Mouse (Mus musculus) midbrain, embryonic 15.5 days (tissue): ENCODE data around the gene Gm37240. TPM values are rescaled to one million over a fixed set of nuclear protein-coding genes. Genes with fewer than 3 reads are reported as not detected.
A peak's percentile ranks its signal among the peaks of the same experiment; 100 is the strongest.

Experiments used
- ATAC-seq: fragments of 200-750 bp; cut with Nextera tagmentation; replicated peaks from 2 replicates; pipeline ENCODE4 v1.8.0; 2017; ENCODE audit warnings: moderate TSS enrichment
- H3K27ac ChIP-seq: fragments of 300-500 bp; sonication (generic); 2 replicates; pipeline ENCODE4 v1.5.1; 2015; ENCODE audit warnings: mild to moderate bottlenecking, inconsistent platforms
- H3K27me3 ChIP-seq: fragments of 300-500 bp; sonication (generic); replicated peaks from 2 replicates; pipeline ENCODE4 v1.6.1; 2015; ENCODE audit warnings: inconsistent platforms
- H3K36me3 ChIP-seq: fragments of 300-500 bp; sonication (generic); replicated peaks from 2 replicates; pipeline ENCODE4 v1.6.1; 2015; ENCODE audit warnings: inconsistent platforms
- H3K4me1 ChIP-seq: fragments of 300-500 bp; sonication (generic); 2 replicates; pipeline ENCODE4 v1.6.1; 2015; ENCODE audit warnings: inconsistent platforms
- H3K4me2 ChIP-seq: fragments of 300-500 bp; sonication (generic); 2 replicates; pipeline ENCODE4 v1.6.1; 2015; ENCODE audit warnings: inconsistent platforms, mild to moderate bottlenecking, moderate library complexity
- H3K4me3 ChIP-seq: fragments of 300-500 bp; sonication (generic); 2 replicates; pipeline ENCODE4 v1.5.1; 2015; ENCODE audit warnings: mild to moderate bottlenecking, inconsistent platforms
- H3K9ac ChIP-seq: fragments of 300-500 bp; sonication (generic); 2 replicates; pipeline ENCODE4 v1.6.1; 2015; ENCODE audit warnings: mild to moderate bottlenecking, inconsistent platforms
- H3K9me3 ChIP-seq: fragments of 300-500 bp; sonication (generic); 2 replicates; pipeline ENCODE4 v1.6.1; 2016; ENCODE audit warnings: inconsistent platforms
- WGBS: fragments of 180-500 bp; shearing (Covaris S2); methylation state at CpG from one replicate; pipeline ENCODE4 v1.1.7; 2015; ENCODE audit warnings: mixed read lengths; 5-methylcytosine and 5-hydroxymethylcytosine counted together
- polyA plus RNA-seq: library from polyadenylated mRNA; unstranded; fragments of >200 nt; fragmentation: Nextera tagmentation; extraction: Ambion mirVana; gene quantifications from 2 replicates; pipeline ENCODE4 v1.2.1, GENCODE M21; 2015

Gene Gm37240
- polyA plus RNA-seq, 1 experiment from 2014 or later = 0.40 TPM

DNA sequence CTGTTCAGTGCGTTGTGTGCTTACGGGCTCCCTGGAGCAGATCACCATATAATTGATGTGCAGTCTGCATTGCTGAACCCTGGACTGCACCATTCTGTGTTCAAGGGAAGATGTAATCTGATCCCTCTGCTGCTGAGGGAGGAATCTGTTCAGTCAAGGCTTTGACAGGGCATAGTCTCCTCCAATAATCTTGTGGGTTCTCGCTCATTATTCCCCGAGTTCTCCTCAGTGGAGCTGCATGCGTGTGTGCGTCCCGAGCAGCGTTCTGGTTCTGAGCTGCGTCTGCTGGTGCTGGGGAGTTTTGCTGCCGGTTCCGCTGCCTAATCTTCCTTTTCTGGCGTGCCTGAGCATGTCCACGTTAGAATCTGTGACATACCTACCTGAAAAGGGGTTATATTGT, 935.2 kb downstream of the Gm37240 start:
- peak overlapping the region; percentile 63 for H3K4me2 ChIP-seq
- peak overlapping the region; percentile 62 for H3K4me3 ChIP-seq
- H3K4me1 ChIP-seq = peaks cover 9% of the 10 kb centered on the region
- peak overlapping the region; percentile 67 for H3K9ac ChIP-seq
- no peaks in the 10 kb centered on the region for H3K9me3 ChIP-seq
- H3K27ac ChIP-seq = peak overlapping the region; percentile 89
- H3K27me3 ChIP-seq = no peaks in the 10 kb centered on the region
- no peaks in the 10 kb centered on the region for H3K36me3 ChIP-seq
- peak; percentile 95 for ATAC-seq
- WGBS = 2% methylated on average over 13 of the region's 13 CpGs

DNA sequence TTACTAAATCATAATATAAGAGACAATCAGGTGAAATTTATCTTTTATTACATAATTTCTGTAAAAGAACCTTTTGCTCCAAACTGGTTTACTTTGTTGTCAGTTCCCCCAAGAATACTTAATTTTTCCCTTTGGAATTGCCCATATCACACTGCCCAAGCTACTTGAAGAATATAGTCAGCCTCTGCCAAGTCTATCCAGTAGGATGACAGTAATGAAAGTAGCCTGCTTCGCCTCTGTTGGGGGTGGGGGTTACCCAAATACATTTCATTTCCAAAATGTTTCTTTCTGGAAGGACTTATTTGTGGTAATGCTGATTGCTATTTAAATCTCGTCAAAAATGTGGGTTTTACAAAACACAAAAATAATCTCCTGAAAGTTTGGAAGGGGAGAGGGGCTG, 935.6 kb downstream of the Gm37240 start:
- H3K27me3 ChIP-seq = no peaks in the 10 kb centered on the region
- WGBS = 9% methylated on average over 2 of the region's 2 CpGs
- peaks cover 9% of the 10 kb centered on the region for H3K4me1 ChIP-seq
- peak overlapping the region; percentile 63 for H3K4me2 ChIP-seq
- H3K27ac ChIP-seq = peak overlapping the region; percentile 89
- H3K9ac ChIP-seq = peak overlapping the region; percentile 67
- H3K36me3 ChIP-seq = no peaks in the 10 kb centered on the region
- ATAC-seq = peak; percentile 74; the same call in 1 of the 2 replicates
- H3K4me3 ChIP-seq = peak overlapping the region; percentile 62
- H3K9me3 ChIP-seq = no peaks in the 10 kb centered on the region

DNA sequence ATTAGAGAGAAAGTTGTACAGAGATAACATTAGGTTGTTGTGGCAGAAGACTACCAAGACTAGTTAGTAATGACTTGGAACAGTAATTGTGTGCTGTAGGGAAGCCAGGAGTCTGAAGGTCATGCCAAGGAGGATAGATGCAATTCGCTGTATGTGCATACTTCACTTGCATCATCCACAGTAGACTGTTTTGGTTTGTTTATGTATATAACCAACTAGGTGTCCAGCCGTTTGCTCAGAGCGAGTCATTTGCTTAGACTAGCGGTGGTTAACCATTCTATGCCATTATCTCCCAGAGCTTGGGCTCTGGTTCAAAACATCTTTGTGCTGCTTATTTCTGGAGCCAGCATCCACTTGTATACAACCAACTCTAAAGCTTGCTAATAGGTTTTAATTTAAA, 937.9 kb downstream of the Gm37240 start:
- 91% methylated on average over 4 of the region's 4 CpGs for WGBS
- Histone ChIP-seq H3K9ac (no peak overlapping the region), H3K4me1 (peaks cover 9% of the 10 kb centered on the region), H3K4me3 (no peak overlapping the region), H3K27ac (no peak overlapping the region), H3K36me3 (no peaks in the 10 kb centered on the region), H3K9me3 (no peaks in the 10 kb centered on the region), H3K27me3 (no peaks in the 10 kb centered on the region), H3K4me2 (no peak overlapping the region)
- no peak for ATAC-seq

DNA sequence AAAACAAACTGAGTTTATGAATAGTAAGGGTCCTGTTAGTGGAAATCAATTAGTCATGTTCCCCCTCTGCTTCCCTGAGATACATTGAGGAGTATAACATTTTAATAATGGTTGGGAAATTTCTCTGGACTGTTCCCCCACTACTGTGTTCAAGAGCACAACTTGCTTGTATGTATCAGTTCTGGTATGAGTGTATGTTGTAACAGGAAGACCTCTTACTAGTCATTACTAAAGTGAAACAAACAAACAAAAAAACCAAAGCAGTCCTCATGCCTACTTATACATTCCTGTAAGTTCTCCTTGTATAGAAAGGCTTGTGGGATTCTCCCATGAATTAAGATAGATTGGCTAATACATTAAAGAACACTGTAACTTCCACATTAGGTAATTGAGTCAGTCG, 940.9 kb downstream of the Gm37240 start:
- 89% methylated on average over 1 of the region's 1 CpGs for WGBS
- H3K27me3 ChIP-seq = no peaks in the 10 kb centered on the region
- H3K9me3 ChIP-seq = no peaks in the 10 kb centered on the region
- H3K4me2 ChIP-seq = no peak overlapping the region
- no peak overlapping the region for H3K27ac ChIP-seq
- no peak overlapping the region for H3K4me3 ChIP-seq
- no peaks in the 10 kb centered on the region for H3K36me3 ChIP-seq
- H3K4me1 ChIP-seq = no peaks in the 10 kb centered on the region
- ATAC-seq = no peak
- no peak overlapping the region for H3K9ac ChIP-seq

DNA sequence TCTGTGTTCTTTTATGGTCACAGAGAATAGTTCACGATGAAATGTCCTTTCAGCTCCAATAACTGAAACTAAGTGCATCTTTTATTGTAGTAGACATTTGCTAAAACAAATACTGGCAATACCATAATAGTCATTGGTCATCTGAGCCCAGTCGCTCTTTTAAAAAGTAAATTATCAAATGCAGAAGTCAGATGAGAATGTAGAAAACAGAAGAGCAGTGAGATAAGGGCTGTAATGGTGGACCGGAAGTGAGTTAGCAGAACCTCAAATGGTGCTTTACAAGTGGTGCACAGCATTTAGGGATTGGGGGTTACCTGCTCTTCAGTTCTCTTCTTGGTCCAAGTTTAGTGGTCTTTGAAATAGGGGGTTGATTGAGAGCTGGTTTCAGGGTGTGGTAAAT, 942.4 kb downstream of the Gm37240 start:
- 92% methylated on average over 3 of the region's 3 CpGs for WGBS
- no peaks in the 10 kb centered on the region for H3K9me3 ChIP-seq
- no peak for ATAC-seq
- H3K27ac ChIP-seq = no peak overlapping the region
- no peak overlapping the region for H3K4me3 ChIP-seq
- no peaks in the 10 kb centered on the region for H3K27me3 ChIP-seq
- no peaks in the 10 kb centered on the region for H3K4me1 ChIP-seq
- no peaks in the 10 kb centered on the region for H3K36me3 ChIP-seq
- no peak overlapping the region for H3K9ac ChIP-seq
- H3K4me2 ChIP-seq = no peak overlapping the region

DNA sequence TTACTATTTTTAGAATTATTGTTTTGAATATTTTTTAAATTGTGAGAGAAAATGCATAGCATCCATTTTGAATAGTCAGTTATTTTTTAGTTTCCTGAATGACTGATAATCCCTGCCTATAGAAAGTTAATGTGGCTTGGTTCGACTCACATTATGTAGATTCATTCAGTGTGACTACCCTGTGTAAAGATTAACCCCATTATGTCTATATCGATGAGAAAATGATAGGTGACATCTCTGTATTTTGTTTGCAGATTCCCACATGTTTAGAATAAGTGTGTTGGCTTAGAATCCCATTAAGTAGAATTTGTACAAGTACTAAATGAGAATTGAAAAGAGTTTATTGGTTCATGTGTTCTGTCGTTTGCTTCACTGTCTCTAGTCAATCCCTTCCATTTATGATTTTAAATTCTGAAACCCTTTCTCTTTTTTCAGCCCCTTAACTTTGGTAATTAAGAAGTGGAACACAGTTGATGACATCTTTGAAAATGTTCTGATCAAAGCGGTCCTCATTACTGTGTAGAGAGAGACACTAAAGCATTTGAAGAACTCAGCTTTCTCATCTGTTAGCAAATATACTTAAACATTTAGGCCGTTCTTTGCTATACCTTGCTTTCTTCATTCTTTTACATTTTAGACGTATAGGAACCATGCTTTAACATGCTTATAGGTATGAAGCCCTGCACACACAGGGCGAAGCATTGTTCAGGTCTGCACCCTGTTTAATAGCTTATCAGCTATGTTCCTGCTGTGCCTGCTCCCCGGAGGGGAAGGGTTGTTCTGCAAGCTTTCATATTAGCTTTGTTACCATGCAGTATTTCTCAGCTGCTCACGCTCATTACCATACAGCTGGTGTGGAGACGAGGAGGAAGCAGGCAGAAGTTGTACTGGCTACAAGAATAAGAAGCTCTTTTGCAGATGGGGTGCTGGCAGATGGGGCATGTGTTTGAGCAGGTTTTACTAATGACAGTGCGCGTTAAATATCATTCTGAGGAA, 949.7 kb downstream of the Gm37240 start:
- Histone ChIP-seq H3K4me2 (peak overlapping the region; percentile 30), H3K9me3 (no peaks in the 10 kb centered on the region), H3K27ac (peak overlapping the region; percentile 70), H3K4me1 (peaks cover 11% of the 10 kb centered on the region), H3K36me3 (no peaks in the 10 kb centered on the region), H3K9ac (no peak overlapping the region), H3K4me3 (no peak overlapping the region), H3K27me3 (no peaks in the 10 kb centered on the region)
- 19% methylated on average over 12 of the region's 12 CpGs for WGBS
- ATAC-seq = peak; percentile 92

DNA sequence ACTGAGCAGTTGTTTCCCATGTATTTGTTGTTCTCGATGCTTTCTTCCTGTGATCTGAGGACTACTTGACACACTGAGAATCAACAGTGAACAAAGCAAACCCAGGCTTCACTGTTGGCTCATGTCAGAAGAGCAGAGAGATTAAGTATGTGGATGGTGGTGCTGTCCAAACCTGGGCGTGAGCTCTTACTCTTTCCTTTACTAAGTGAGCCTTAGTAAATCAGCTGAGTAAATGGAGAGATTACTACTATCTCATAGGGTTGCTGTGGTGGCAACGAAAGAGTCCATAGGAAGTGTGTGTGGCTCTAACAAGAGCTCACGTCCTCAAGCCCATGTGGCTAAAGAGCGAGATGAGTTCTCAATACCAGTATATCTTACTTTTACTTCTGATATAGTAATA, 950.4 kb downstream of the Gm37240 start:
- Histone ChIP-seq H3K4me2 (no peak overlapping the region), H3K9me3 (no peaks in the 10 kb centered on the region), H3K4me1 (peaks cover 11% of the 10 kb centered on the region), H3K4me3 (no peak overlapping the region), H3K27me3 (no peaks in the 10 kb centered on the region), H3K36me3 (no peaks in the 10 kb centered on the region), H3K9ac (no peak overlapping the region), H3K27ac (0 out of 2 replicates have a peak overlapping the region, but pooled peaks have one; percentile 38)
- WGBS = 29% methylated on average over 5 of the region's 5 CpGs
- no peak for ATAC-seq

DNA sequence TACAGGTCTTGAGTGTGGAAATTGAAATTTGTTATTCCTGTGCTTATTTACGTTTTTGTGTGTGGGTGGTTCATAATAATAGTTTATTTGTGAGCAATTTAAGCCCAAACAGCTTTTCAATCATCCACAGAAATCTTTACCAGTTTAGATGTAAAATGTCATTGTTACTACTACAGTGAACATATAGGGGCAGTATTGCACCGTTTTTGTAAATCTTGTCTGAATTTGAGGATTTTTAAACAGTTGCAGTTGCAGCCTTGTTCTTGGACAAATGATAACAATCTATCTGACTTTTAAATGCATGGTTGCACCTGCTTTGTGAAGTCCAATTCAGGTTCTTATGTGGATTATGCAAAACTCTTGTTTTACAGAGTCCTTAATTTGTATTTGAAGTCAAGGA, 951.1 kb downstream of the Gm37240 start:
- no peaks in the 10 kb centered on the region for H3K27me3 ChIP-seq
- ATAC-seq = no peak
- H3K9me3 ChIP-seq = no peaks in the 10 kb centered on the region
- no peak overlapping the region for H3K4me2 ChIP-seq
- no peaks in the 10 kb centered on the region for H3K36me3 ChIP-seq
- H3K4me1 ChIP-seq = peaks cover 11% of the 10 kb centered on the region
- no peak overlapping the region for H3K9ac ChIP-seq
- no peak overlapping the region for H3K27ac ChIP-seq
- 55% methylated on average over 2 of the region's 2 CpGs for WGBS
- no peak overlapping the region for H3K4me3 ChIP-seq

DNA sequence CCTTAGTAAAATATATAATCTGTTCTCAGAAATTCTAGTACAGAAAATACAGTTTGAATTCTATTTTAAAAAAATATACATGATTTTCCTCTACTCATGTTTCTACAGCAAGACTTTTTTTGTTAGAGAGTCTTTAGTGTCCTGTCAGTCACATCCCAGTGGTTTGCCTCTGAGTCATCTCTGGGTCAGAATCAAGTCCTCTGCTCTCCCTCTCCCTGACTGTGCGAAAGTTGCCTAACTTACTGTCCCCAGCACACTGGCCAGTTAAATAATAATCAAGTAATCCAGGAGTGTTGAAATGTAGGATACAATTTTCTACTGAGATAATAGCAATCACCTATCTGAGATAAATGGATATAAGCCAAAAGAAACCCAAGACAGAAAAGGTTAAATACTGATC, 951.6 kb downstream of the Gm37240 start:
- Histone ChIP-seq H3K4me2 (no peak overlapping the region), H3K9ac (no peak overlapping the region), H3K4me1 (peaks cover 11% of the 10 kb centered on the region), H3K27ac (no peak overlapping the region), H3K9me3 (no peaks in the 10 kb centered on the region), H3K36me3 (no peaks in the 10 kb centered on the region), H3K27me3 (no peaks in the 10 kb centered on the region), H3K4me3 (no peak overlapping the region)
- ATAC-seq = no peak
- 77% methylated on average over 1 of the region's 1 CpGs for WGBS

DNA sequence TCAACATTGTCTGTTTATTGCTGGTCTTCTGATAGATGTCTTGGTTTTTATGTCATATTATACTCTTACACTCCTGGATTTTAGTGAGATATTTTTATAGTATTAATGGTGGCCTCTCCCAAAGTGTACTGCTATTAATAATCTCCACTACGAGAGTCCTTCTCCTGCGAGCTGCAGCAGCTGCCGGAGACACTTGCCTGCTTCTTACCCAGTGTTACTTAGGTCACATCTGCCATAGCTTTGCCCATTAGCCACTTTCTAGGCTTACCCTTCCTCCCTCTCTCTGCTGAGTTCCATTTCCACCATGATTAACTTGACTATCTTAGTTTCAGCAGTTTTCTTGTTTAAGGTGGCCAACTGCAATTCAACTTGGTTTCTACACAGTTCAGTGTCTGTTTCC, 956.6 kb downstream of the Gm37240 start:
- no peaks in the 10 kb centered on the region for H3K4me1 ChIP-seq
- H3K27me3 ChIP-seq = no peaks in the 10 kb centered on the region
- H3K9me3 ChIP-seq = no peaks in the 10 kb centered on the region
- WGBS = 92% methylated on average over 3 of the region's 3 CpGs
- H3K9ac ChIP-seq = no peak overlapping the region
- no peak overlapping the region for H3K4me2 ChIP-seq
- no peak overlapping the region for H3K27ac ChIP-seq
- H3K4me3 ChIP-seq = no peak overlapping the region
- no peak for ATAC-seq
- H3K36me3 ChIP-seq = no peaks in the 10 kb centered on the region

DNA sequence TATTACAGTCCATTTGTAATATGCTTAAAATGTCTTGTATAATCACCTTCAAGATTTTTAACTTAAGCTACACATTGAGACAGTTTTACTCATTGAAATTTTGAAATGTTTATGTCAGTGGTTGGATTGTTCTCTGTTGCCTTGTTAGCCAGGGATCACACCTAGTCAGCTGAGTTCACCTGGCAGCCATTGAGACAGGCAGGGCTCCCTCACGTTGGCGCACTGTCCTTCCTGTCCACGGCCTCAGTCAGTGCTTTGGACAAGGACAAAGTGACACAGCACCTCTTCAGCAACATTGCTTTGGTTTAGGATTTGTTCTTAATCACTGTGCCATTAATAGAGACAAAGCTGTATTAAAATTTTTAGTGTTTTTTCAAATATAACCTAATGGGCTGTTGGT, 958.1 kb downstream of the Gm37240 start:
- Histone ChIP-seq H3K27me3 (no peaks in the 10 kb centered on the region), H3K4me2 (no peak overlapping the region), H3K4me3 (no peak overlapping the region), H3K9me3 (no peaks in the 10 kb centered on the region), H3K36me3 (no peaks in the 10 kb centered on the region), H3K4me1 (no peaks in the 10 kb centered on the region), H3K27ac (no peak overlapping the region), H3K9ac (no peak overlapping the region)
- WGBS = 88% methylated on average over 3 of the region's 3 CpGs
- ATAC-seq = no peak

DNA sequence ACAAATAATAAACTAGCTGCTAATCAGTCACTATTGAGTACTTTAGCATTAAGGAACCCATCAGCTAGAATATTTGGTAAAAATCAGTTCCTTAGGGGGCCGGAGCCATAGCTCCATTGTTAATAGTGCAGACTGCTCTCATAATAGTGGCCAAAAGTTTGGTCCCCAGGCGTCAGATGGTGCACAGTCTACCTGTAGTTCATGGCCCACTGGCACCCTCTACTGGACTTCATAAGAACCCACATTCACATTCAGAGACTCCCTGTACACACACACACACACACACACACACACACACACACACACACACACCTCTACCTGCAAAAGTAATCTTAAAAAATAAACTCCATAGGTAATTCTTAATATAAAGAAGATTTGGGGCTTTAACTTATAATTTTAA, 959.4 kb downstream of the Gm37240 start:
- no peak overlapping the region for H3K9ac ChIP-seq
- 86% methylated on average over 2 of the region's 2 CpGs for whole genome bisulfite sequencing
- no peak overlapping the region for H3K4me2 ChIP-seq
- no peaks in the 10 kb centered on the region for H3K9me3 ChIP-seq
- H3K4me3 ChIP-seq = no peak overlapping the region
- no peaks in the 10 kb centered on the region for H3K4me1 ChIP-seq
- no peak overlapping the region for H3K27ac ChIP-seq
- no peaks in the 10 kb centered on the region for H3K36me3 ChIP-seq
- no peaks in the 10 kb centered on the region for H3K27me3 ChIP-seq
- no peak for ATAC-seq
